Mouse (Mus musculus) ovary, postnatal 10 days (tissue): ENCODE measurements around the gene Josd2.

Experiments used
- DNase-seq: peaks from one replicate; pipeline ENCODE4 v3.0.0; 2022; ENCODE audit warnings: low spot score

The Josd2 gene

DNA sequence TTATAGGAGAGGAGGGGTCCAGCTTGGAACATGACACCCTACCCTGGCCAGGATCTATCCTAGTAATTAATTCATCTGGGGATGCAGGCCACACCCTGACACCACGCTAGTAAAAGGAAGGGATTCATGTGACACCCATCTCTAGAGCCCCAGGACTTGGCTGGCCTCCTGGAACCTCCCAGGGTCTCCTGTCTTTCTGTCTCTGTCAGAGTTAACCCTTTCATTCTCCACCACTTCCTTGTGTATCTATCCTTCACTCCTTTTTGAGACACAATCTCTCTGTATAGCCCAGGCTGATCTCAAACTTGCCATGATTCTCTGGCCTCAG is 4.7 kb downstream of the Josd2 start:
- DNase-seq = no peak

DNA sequence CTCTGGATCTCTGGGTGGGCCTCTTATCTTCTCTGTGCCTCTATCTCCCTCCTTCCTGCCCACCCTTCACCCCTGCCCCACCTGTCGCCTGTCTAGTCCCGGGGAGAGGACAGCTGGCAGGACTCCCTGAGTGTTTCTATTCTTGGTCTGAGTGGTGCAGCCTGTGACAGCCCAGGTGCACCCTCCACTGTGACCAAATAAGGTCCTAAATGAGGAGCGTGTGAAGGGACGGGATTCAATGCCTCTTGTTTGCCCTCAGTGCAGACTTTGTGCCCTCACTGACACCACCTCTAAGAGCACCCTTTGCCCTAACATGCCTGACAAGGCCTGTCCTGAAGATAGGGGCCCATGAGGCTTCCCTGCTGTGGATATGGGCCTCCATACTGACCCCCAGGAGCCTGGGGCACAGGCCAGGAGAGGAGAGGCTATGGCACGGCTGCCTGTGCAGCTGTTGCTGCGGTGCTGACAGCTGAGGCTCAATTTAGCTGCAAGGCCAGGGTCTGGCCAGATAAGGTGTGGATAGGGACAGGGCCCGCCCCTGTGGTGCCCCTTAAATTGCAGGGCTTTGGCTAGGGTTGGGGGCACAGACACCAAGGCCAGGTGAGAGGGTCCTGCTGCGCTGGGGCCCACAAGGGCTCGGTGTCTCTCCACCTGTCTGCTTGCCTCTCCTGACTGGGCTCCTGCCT is 5.3 kb downstream of the Josd2 start:
- no peak for DNase-seq

DNA sequence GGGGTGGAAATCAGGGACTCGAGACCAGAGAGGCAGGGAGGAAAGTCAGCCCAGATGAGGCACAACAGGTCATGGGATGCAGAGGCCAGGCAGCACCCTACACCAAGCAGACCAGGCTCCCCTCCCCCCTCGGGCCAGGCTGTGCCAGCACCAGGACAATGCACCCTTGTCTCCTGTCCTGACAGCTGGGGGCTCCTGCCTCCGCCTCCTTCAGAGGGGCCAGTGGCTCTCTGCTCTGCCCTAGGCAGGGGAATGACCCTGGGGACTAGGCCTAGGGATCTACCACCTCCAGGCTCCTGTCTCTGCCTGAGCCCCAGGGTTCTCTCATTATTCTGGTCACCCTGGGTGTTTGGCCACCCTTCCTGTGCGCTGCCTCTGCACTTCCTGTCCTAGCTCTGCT is 6.6 kb downstream of the Josd2 start:
- DNase-seq = no peak

DNA sequence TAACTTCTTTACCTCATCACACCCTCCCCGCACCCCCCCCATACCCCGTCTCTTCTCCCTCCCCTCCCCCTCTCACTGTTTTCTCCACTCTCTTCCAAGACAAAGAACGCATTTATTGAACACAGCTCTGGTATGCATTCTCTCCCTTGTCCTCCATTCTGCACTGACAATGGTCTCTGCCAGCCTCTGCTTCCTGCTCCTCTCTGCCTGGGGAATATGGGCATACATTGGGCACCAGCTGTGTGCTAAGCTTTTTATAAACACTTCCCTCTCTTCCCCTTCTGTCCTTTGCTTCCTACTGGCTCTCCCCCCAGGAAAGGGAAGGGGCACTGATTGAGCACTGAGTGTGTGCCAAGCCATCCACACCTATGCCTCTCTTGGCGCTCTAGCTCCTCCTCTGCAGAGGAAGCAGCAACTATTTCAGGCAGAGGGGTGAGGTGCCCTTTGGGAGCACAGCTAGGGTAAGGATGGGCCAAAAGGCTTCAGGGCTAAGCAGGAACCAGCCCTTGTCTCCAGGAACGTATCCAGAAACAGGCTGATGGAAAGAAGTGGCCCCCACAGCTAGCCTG is 7.3 kb downstream of the Josd2 start:
- no peak for DNase-seq

DNA sequence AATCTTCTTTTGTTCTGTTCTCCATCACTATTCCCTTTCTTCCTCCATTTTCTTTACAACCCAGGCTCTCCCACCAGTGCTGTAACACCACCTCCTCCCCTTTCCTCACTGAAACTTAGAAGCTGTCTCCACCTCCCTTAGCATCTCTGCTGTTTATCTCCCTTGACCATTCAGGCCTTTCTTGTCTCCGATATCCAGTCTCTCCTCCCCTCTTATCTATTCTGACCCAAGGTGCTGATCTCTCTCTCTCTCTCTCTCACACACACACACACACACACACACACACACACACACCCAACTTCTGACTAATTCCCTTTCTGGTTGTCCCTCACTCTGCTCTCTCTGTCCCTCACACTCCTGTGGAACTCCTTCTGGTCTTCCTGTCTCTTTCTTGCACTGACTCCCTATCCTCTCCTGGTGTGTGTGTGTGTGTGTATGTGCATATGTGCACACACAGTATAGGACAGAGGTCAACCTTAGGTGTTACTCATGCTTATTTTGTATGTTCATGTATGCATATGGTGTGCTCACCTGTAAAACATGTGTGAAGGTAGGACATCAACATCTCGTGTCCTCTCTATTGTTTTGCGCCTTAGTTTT is 15.2 kb downstream of the Josd2 start:
- no peak for DNase-seq

DNA sequence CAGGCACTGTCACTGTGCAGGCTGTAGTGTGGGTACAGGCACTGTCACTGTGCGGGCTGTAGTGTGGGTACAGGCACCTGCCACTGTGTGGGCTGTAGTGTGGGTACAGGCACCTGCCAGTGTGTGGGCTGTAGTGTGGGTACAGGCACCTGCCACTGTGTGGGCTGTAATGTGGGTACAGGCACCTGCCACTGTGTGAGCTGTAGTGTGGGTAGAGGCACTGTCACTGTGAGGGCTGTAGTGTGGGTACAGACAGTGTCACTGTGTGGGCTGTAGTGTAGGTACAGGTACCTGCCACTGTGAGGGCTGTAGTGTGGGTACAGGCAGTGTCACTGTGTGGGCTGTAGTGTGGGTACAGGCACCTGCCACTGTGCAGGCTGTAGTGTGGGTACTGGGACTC is 16.3 kb downstream of the Josd2 start:
- DNase-seq = no peak

DNA sequence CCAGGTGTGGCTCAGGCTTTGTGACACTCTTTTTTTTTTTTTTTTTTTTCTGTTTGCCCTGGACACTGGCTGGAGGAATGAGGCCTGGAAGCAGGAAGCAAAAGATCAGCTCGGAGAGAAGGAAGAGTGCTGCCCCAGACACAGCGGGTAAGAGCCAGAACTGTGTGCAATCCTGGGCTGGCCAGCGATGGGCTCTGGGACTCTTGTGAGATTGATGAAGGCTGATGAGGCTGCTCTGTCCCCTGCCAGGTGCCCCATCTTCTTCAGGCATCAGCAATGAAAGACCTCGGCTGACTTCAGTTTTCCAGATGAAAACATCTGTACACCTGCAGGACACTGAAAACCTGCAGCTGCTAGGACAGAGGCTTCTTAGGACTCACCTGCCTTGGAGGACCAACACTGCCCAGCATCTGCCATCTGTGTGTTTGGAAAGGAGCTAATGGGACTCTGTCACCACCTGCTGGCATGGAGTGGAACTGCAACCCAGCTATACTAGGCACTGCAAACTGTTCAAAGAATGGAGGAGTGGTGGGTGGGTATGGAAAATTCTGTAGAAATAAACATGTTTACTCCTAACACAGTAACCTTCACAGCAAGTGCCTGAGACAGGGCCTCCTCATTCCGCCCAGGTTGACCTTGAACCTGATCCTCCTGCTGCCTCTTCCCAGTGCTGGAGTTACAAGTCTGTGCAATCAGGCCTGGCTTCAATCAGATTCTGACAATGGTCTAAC is 17.2 kb downstream of the Josd2 start:
- peak; percentile 31 for DNase-seq

DNA sequence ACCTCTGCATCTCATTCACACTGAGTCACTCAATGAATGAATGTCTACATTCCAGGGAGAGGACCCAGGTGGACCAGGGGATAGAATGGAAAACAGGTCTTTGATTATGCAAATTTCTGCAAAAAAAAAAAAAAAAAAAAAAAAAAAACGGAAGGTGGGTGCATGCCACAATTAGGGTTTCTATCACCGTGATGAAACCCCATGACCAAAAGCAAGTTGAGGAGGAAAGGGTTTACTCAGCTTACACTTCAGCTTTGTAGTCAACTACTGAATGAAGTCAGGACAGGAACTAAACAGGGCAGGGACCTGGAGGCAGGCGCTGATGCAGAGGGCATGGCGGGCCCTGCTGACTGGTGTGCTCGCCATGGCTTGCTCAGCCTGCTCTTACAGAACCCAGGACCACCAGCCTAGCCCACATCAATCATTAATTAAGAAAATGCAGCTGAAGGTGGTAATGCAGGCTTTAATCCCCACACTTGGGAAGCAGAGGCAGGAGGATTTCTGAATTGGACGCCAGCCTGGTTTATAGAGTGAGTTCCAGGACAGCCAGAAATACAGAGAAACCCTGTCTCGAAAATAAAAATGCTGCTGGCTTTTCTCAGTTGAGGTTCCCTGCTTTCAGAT is 17.9 kb downstream of the Josd2 start:
- no peak for DNase-seq

DNA sequence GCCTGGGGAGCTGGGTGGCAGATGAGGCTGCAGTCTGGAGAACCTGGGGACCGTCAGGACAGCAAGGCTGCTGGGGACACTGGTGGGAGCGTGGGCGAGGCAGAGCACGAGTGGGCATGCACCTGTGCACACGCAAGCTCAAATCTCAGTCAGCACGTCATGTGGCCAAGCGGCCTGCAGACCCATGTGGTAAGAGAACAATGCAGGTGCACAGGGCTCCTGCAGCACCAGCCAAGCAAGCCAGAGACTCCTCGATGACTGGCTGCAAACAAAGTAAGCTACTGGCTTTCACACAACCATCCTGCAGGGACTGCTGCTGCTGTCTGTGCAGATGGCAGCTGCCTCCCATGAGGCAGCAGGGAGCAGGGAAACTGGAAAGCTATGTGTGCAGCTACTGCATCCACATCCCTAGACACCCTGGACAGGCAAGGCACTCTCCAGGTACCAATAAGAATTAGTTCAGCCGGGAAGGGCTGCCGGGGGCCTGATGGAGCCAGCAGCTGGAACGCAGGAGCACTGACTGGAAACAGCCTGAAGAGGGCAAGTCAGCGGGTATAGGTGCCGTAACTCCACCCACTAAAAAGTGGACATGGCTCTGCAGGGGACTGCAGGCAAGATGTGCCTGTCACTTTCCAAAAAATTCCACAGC is 19.3 kb downstream of the Josd2 start:
- no peak for DNase-seq

DNA sequence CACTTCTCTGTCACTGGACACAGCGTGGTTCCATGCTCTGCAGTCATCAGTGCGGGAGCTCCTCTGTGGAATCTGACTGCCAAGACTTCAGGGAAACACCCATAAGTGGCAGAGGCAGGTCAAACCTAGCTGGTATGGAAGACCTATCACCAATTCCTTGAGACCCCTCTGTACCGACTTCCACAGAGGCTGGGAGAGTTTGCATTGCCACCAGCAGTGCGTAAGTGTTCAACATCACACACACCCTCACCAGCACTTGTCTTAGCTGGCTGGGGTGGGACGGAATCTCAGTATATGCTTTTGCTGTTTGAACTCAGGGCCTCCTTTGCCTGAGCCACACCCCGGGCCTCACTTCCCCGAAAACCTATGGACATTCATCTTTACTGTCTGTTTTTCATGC is 20.2 kb downstream of the Josd2 start:
- DNase-seq = no peak

DNA sequence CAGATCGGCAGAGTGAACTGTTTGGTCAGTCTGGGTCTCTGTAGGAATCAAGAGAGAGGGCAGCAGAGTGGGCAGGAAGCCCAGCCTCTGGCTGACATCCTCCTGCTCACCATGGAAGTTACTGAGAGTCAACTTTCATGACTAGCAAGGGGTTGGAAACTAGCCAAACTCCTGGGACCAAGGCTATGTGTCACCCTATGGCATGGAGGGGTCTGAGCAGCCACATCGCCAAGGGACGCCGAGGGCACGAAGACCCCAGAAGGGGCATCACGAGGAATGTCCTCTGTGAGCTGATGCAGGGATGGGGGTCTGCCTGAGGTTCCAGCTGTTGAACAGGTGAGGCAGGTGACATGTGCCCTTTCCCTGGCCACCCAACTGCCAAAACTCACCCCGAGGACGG is 20.8 kb downstream of the Josd2 start:
- no peak for DNase-seq

DNA sequence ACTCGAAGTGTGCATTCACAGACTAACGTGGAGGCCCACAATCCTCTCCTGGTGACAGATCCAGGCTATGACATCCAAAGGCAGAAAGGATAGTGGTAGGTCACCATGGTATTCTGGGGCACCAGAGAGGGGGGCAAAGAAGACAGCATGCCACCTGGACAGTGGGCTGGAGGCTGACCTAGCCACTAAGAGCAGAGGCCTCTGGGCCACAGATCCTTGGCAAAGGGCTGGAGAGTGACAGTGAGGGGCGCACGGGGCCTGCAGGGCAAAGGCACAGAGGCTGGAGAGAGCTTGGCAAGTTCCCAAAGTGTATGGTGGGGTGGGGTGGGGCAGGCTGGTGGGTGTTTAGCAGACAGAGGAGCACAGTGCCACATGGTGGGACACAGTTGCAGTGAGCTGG is 22.5 kb downstream of the Josd2 start:
- no peak for DNase-seq

DNA sequence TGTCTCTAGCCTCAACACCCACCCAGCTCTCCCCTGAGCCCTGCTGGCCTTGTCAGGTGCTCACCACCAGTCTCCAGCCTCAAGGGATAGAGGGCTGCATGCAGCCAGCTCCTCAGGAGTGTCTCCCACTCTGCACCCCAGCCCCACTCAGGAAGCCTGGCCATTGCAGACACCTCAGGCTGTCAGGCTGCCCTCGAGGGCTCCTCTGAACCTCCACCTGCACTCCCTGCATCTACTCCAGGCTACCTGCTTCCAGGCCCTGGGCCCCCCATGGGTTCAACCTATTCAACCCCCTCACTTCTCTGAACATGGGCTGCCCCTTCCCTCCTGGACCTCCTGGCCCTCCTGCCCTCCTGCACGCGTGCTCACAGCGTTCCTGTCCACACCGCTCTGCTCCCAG is 23.6 kb downstream of the Josd2 start:
- no peak for DNase-seq

DNA sequence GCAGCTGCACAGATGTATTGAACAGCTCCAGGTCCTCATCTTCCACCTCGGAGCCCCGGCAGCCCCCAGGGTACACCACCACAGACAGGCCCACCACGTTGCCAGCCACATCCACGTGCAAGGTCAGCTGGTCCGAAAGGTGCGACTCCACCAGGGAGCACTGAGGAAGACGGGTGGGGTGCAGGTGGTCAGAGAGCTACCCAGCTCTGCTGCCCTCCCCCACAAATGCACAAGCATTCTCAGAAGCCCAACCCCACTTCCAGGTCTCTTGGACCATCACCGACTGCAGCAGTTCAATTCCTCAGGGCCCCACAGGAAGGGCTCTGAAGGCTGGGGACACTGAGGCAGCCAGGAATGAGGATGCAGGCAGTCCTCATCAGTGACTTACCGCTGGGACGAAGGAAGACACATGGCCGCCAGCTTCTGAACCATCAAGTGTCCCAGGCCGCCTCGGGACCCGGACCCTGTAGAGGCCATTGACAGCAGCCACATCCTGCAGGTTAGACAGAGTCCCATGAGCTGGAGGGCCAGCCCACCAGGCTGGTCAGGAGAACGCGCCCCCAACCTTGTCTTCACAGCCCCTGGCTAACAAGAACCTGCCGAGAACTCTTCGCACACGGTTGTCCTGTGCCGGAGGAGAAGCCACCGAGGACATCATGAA is 24.5 kb downstream of the Josd2 start:
- DNase-seq = no peak

DNA sequence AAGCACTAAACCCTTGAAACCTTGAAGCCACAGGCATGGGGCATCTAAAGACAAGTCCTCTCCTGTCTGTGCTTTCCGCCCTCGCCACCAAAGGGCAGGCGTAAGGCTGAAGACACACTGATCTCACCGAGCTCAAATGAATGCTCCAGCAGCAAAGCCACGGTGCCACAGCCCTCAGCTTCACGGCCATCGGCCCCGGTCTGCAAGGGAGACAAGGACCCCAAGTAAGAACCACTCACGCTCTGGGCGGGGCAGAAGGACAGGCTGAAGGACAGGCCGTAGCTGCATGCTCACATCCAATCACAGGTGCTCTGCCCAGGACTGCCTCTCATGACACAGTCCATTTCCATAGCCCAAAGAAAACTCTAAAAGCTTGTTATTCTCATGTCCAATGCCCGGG is 26.9 kb downstream of the Josd2 start:
- DNase-seq = no peak

DNA sequence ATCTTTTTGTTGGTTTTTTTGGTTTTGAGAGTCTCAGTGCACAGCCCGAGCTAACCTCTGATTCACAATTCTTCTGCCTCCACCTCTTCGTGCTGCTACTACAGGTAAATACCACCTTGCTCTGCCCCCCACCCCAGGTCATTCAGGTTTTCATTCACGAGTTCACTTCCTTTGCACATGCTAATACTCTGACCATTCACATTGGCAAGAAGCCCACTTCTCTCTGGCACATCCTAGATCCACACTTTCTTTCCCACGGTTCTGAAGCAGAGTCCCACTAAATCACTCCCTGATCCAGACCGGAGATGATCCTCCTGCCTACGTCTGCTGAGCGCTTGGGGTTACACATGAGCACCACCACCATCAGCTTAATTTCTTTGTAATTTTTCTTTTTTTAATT is 27.3 kb downstream of the Josd2 start:
- DNase-seq = no peak

DNA sequence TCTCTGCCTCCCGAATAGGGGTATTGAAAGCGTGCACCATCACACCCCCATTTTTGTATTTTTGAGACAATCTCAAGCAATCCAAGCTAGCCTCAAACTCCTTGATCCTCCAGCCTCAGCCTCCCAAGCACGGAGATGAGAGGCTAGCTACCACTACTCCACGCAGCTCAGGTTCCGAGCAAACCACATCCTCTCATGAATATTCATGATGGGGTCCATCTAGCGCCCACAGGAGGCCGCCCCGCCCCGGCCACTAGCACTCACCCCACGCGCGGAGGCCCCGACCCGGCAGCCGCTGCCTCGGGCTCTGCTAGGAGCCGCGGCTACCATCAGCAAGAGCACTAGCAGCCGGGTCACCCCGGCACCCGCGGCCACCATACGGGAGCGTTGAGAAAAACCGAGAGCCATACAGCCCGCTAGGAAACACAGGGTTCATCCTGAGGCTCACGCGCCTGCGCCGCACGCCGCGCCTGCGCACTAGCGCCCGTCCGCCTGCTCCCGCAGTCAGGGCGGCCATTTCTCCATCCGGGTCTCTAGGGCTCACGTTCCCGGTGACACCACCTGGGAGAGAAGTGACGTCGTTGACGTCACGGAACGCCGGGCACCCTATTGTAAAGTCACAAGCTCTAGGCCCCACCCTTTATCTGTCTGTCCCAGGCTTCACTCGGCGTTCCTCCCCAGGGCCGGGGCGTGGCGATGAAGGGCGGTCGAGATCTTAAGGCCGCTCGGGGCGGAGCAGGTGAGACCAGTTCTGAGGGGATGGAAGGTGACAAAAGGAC is 28.4 kb downstream of the Josd2 start, which contains the start of the genes Emc10 and Fam71e1:
TSS of gene Emc10 (minus strand) at position 538 of the 779 bp plus-strand sequence.
TSS of gene Fam71e1 (plus strand) at position 590 of the 779 bp plus-strand sequence.
- DNase-seq = peak; percentile 96

DNA sequence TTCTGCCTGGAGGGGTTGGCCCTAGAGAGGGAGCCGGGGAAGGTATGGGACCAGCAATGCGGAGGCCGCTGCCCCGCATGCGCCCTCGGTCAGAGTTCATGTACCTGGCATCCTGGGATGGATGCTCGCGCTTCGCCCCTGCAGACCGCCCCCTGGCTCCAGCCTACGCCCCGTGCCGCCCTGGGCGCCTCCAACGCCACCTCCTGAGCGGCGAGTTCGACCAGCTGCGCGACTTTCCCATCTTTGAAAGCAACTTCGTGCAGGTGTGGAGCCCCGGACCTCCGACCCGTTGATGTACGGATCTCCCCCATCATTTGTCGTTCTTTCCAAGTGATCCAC is 29.0 kb downstream of the Josd2 start:
- peak; percentile 17 for DNase-seq

DNA sequence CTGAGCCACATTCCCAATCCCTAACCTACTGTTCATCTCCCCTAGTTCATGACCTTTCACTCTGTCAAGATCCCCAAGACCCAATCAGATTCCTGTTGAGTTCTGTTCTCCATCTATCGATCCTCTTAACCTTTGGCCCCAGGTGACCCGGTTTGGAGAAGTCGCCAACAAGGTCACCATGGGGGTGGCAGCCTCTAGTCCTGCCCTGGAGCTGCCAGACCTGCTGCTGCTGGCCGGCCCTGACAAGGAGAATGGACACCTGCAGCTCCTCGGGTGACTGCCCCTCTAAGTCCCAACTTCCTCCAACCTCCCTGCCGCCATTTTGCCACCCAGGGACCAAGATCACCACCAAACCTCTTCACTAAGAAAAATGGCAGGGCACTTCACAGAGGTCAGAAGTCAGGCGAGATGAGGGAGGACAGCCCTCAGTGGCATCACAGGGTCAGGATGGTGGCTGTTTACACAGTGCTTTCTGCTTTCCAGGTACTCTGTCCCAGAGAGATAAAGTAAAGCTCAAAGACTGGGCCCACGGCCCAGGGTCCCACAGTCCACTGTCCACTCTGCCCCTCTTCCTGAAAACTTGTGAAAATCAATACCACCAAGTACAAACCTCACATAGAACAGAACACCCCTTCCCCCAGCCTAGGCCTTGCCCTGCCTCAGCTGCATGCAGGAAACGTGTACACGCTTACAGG is 29.7 kb downstream of the Josd2 start:
- no peak for DNase-seq

DNA sequence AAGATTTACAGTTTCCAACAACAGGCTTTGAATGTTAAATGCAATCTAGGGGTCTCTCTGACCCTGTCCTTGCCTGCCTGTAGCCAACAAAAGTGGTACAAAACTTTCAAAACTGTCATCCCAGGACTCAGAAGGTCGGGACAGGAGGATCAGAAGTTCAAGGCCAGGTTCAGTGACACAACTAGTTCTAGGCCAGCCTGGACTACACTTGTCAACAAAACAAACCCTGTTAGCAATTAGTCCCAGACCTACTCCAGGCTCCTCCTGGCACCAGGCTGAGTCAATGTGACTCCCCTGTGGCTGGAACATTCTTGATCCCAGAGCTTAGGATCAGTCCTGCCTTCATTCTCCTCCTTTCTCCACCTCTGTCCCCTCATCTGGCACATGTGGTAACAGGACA is 31.1 kb downstream of the Josd2 start:
- no peak for DNase-seq
